Mouse (Mus musculus): ENCODE measurements around the gene Ormdl3.

DNA sequence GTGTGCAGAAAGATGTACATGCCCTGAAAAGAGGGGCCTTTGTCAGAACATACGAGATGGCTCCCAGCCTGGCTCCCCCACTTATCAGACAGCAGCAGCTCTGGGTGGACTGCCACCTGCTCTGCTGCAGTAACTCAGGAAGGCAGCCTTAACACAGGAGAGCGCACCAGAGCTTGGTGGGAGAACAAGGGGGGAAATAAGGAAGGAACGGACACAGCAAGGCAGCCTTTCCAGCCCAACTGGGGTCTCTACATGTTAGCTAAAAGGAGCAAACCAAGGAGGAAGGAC is 4.0 kb downstream of the Ormdl3 start:
- TF ChIP-seq MAFK (IDR thresholded peaks at IDR 0.05; ENCODE audit: insufficient read depth, low read depth, low read length): no peak
- TF ChIP-seq ZC3H11A (IDR thresholded peaks at IDR 0.05; ENCODE audit: borderline replicate concordance, low read depth, low read length): no peak
- no peak for TF ChIP-seq CHD2 (IDR thresholded peaks at IDR 0.05; ENCODE audit: low read depth, low read length)
- no peak for TF ChIP-seq HCFC1 (IDR thresholded peaks at IDR 0.05; ENCODE audit: borderline replicate concordance, insufficient read depth, low read length)
- no peak for TF ChIP-seq ZNF384 (IDR thresholded peaks at IDR 0.05; ENCODE audit: low read depth, low read length)

Measured in ES-E14 (cell line).